Mouse (Mus musculus): ENCODE measurements at regions not wholly inside any gene's neighbourhood (a gene's known extent, or its start where the extent isn't known, plus 50 kb on each side); places are given as distances from the start of the nearest gene placed in this dataset.

DNA sequence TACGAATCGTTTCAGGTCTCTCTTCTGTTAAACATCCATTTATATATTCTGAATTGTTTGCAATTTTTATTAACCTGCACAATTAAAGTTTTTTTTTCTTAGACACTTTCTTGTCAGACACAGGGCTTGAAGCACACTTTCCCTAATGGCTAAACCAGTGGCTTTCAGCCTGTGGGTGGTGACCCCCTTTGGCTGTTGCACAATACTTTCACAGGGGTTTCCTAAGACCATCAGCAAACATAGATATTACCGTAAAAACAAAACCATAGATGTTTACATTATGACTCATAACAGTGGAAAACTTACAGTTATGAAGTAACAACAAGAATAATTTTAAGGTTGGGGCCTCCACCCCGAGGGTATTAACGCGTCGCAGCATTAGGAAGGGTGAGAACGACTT is 378.6 kb downstream of the Pmp22 start:
- no peak for DNase-seq

DNA sequence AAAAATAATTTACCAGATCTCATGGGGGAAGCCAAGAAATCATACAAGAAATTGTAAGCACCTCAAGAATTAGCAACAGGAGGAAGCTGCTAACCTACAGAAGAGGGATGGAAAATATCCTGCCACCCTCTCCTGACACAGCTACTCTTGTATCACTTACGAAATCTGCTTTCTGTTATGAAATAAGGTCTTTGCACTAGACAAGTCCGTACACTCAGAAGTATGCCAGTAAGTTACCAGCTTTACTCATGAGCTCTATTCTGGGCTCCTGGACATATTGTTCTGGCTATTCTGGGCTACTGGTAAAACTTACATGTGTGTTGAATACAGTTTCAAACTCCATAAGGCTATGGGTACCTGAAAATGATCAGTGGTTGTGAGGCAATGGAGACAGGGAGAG is 379.9 kb downstream of the Pmp22 start:
- DNase-seq: no peak

GRCm38 (mm10) chr11:63510611-63511010 is 381.8 kb downstream of the Pmp22 start:
- no peak for DNase-seq

DNA sequence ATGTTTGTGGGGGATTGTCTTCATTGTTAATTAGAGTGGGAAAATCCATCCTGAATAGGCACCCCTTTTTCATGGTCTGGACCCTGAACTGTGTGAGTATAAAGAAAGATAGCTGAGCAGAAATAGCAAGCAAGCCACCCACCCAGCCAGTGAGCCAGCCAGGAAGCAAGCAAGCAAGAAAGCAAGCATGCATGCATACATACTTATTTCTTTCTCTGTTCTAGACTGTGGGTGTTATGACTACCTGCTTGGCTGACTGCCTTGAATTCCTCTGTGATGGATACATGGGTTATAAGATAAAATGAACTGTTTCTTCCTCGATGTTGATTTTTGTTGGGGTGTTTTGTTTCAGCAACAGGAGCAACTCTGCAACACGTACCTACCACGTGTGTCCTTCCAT is 385.8 kb downstream of the Pmp22 start:
- DNase-seq: no peak

- DNase-seq: no peak
Observed at GRCm38 (mm10) chr11:63518847-63519246, 390.1 kb downstream of the Pmp22 start.

DNA sequence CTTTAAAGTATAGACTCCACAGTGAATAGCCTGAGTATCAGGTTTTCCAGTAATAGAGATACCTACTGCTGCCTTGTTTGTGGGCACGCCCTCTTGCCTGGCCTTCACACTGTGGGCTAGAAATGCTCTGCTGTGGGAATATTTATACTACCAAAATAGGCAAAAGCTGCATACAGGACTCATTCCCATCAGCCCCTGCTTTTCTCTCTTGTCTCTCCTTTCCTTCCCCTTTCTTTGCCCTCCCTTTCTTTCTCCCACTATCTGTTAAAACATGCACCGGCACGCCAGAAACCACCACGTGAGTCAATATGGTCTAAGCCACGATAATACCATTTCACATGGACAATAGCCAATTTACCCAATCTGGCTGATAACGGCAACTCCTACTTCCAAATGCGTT is 395.5 kb downstream of the Pmp22 start:
- no peak for DNase-seq

GRCm38 (mm10) chr11:63525431-63525830 is 396.6 kb downstream of the Pmp22 start:
- no peak for DNase-seq

DNA sequence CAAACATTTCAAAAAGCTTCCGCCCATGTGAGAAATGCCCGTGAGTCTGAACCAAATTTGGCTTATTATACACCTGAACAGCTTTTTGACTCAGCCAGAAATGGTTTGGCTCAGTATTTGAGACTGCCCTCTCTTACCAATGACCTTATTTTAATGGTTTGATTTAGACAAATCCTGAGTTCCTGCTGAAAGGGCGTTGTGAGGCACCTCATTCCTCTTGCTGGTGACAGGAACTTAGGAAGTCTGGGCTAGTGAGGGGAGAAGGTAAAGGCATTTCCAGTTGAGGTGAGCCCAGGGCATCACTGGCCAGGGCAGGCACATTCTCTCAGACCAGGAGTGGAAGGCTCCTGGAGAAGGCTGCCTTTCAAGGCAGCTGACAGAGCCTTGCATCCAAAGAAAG is 396.1 kb downstream of the Hs3st3b1 start:
- no peak for DNase-seq

DNA sequence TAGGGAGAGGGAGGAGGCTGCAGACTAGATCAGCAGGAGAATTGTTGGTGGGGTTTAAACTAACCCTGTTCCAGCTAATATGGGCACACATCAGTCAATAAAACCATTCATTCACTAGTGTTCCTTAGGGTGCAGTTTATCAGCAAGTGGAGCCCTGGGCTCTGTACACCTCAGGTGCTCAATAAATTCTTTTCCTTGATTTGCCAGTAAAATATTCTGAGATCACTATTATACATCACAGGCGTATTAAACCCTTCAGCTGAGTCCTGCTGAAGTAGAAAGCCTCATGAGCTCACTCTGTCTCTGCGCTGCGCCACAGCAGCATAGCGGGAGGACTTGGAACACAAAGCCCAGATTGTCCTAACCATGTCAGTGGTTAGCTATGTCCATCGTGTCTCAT is 389.3 kb downstream of the Hs3st3b1 start:
- no peak for DNase-seq

DNA sequence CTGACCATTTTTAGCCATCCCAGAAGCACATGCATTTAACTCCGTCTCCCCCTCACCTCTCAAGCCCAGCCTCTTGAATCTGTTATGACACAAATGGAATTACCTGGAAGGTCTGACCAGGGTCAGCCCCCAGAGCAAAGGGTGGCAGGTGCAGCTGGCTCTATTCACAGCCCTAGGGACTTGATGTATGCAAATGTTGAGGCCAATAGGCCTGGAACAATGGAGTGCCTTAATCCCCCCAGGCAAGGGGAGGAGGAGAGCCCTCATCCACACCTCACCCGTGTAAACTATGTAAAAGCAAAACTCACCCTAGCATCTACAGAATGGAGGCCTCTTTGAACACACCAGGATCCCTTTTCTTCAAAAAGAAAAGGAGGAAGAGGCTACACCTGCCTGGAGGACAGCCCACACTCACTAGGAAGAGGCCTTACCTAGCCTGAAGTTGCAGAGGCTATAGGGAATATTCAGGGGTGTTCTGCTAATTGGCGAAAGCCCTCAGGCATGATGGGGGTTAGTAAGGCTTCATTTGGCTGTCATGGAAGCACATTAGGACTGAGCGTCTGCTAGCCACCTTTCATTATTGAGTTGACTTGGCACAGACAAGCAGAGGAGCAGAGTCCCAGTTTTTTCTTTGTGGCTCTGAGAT is 388.4 kb downstream of the Hs3st3b1 start:
- DNase-seq: no peak

DNA sequence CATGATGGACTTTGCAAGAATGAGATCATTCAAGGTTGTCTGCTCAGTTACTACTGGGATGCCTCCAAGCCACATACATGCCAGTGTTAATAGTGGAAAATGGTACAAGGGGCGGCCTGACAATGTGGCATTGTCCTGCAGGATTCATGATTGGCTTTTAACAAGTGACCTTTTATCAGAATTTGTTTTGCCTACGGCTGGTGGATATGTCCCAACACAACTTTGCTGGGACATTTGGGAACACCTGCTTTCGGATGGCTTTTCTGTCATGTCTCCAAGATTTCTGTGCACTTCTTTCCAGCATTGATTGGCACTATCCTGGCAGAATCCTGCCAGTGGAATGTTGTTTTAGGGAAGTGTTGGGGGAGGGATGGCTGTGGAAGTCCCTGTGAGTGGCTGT is 384.4 kb downstream of the Hs3st3b1 start:
- DNase-seq: no peak

GRCm38 (mm10) chr11:63543971-63544696 is 378.0 kb downstream of the Hs3st3b1 start:
- no peak for DNase-seq

DNA sequence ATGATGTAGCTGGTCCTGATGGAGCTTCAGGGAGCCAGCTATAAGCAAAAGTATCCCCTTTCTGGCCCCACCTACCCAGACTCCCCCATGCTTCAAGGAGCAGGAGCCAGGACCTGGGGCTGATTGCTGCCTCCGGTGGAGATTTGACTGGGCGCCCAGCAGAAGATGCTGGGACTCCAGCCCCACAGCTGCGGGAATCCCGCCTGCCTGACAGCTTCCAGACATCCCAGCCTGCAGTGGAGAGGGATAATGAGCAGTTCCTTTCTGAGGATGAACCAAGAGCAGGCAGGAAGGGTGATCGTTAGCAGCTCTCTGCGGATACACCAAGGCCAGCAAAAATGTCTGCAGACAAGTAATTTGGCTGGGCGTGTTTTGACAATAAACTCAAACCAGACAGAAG is 376.6 kb downstream of the Hs3st3b1 start:
- no peak for DNase-seq

- DNase-seq: no peak
Observed at GRCm38 (mm10) chr11:63560466-63560865, 361.6 kb downstream of the Hs3st3b1 start.

GRCm38 (mm10) chr11:63562696-63563095 is 359.4 kb downstream of the Hs3st3b1 start:
- no peak for DNase-seq

- DNase-seq: no peak
Observed at GRCm38 (mm10) chr11:63565471-63566232, 356.4 kb downstream of the Hs3st3b1 start.

DNA sequence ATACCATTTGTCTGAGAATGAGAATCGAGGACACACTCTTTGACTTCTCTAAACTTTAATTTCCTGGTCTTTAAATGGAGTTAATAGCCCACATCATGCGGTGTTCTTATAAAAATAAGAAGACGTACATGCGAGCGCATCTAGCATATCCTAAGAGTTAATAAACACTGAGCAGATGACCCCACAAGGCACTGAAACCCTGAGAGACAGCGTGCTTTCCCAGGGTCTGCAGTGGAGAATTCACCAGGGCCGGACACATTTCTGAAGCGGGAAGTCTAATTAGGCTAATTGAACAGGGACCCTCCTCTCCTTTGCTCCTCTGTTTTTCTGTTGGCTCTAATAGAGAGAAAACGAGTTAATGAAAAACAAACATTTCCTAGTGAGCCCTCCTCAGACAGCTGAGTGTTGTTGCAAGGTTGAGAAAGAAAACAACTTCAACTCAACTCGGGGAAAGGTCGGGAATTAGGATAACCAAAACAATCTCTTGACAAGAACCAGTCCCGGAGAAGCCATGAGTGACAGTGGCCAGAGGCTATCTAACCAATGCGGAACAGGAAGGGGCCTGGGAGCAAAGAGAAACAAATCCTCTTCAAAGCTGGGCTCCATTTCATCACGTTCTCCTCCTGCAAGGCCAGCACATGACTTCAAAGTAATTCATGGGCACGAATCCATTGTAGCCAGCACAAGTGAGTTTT is 352.2 kb downstream of the Hs3st3b1 start:
- no peak for DNase-seq

DNA sequence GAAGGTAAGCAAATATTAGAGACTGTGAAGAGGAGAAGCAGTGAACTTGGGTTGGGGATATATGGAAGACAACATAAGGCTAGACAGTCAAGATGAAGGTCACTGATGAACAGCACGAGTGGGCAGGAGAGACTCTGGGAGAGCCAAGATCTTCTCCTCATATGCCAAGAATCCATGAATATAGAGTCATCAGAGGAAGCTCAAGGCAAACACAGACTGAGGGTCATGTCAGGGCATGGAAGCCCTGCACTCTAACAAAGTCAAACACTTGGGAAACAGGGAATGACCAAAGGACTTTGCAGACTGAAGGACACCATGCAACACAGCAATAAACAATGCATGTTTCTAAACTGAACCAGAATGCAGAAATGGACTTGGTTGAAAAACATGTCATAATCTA is 351.4 kb downstream of the Hs3st3b1 start:
- no peak for DNase-seq

DNA sequence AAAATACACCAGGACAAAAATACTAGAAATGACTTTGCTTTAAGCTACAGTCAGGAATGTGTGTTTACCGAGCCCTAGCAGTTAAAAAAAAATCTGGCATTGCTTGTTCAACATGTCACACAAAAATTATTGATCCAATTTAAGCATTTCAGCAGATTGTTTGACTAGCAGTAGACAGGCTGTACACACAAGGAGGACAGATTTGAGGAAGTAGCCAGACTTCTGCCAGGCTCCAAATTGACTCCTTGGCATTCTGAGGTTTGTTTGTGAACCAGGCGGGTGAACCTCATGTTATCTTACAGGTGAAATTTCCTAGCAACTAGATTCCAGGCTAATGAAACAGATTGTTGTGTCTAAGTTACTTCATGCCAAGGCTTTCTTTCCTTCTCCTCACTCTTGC is 348.8 kb downstream of the Hs3st3b1 start:
- DNase-seq: no peak

- no peak for DNase-seq
Observed at GRCm38 (mm10) chr11:63583321-63583720, 338.8 kb downstream of the Hs3st3b1 start.

DNA sequence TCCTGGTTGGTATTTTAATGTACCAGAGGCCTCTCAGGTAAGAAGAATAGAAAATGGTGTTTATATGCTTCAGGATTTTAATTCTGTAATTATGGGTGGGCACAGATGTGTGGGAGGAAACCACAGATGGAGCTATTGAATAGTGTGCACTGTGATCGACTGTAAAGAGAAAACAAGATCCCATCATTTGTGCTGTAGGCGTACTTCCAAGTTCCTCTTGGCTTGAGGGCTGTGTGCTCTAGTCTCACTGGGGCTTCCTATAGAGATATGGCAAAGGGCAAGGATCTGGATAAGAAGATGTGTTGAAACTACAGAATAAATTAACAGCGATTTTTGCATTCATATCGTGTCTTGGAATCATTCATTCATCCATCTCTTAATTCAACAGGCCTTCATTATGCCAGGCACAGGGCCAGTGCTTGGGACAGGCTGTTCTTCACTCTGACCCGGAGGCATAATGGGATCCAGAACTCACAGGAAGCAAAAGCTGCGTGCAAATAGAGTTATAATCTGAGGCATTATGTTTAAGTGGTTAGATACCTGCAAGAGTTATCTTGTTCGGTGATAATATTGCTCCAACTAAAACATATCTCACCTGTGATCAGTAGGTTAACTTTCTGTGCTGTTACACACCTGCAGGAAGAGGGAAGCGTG is 336.7 kb downstream of the Hs3st3b1 start:
- DNase-seq: no peak

DNA sequence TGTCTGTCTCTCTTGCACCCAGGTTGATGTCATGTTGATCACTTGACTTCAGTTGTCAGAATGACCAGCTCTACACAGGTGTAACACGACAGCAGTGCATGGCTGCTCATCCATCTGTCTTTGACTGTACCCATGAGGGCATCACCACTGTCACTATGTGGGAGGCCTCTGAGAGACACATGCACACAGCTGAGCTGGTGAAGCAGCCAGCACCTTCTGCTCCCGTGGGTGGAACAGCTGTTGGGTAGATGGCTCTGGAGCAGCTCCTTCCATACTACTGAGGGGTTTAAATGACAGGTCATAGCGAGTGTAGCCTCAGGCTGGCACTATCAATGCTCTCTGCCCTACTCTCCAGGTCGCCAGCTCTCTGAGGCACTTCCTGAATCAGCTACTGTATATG is 301.9 kb downstream of the Hs3st3b1 start:
- no peak for DNase-seq

GRCm38 (mm10) chr11:63630336-63630735 is 291.8 kb downstream of the Hs3st3b1 start:
- DNase-seq: no peak

Measured in cerebellum, adult 8-10 months (tissue).